Mouse (Mus musculus) spleen, adult 2 months (tissue): ENCODE data around the gene Tssk3.

Source experiments
- CTCF ChIP-seq: fragments of 200-500 bp; IDR thresholded peaks from 2 replicates; pipeline ENCODE4 v1.5.1; 2011; ENCODE audit warnings: mild to moderate bottlenecking, inconsistent platforms; ENCODE audit not compliant: insufficient read depth, insufficient read length, insufficient replicate concordance; ENCODE audit errors: extremely low read depth
- POLR2A ChIP-seq: fragments of 200-500 bp; IDR thresholded peaks from 2 replicates; pipeline ENCODE4 v1.6.1; 2011; ENCODE audit warnings: low read depth, low read length, inconsistent platforms

- TF ChIP-seq POLR2A = no peak
- no peak for TF ChIP-seq CTCF
These were observed 49.7 kb downstream of the Tssk3 start for GRCm38 (mm10) chr4:129441145-129441544.
